Mouse (Mus musculus) megakaryocyte, embryonic 14.5 days (primary cell): ENCODE measurements around the gene Coasy.

Experiments
- FLI1 ChIP-seq: IDR thresholded peaks from 2 replicates; pipeline ENCODE4 v1.6.1; 2012; ENCODE audit warnings: low read length, inconsistent platforms, mixed read lengths
- GATA1 ChIP-seq: IDR thresholded peaks from 3 replicates; pipeline ENCODE4 v1.6.1; 2012; ENCODE audit warnings: mixed read lengths, low read length, inconsistent platforms, borderline replicate concordance

DNA sequence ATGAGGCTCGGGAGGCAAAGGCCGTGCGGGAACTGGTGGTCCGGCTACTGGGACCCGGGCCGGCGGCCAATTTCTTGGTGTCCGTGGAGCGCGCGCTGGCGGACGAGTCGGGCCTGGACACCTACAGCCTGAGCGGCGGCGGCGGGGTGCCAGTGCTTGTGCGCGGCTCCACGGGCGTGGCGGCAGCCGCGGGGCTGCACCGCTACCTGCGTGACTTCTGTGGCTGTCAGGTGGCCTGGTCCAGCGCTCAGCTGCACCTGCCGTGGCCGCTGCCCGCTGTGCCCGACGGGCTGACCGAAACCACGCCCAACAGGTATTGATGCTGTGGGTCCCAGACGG is 12.2 kb upstream of the Coasy start:
- TF ChIP-seq GATA1, result no peak
- TF ChIP-seq FLI1, result no peak
